ENCODE assay signal across 12 mouse cellular contexts in the genomic region with DNA sequence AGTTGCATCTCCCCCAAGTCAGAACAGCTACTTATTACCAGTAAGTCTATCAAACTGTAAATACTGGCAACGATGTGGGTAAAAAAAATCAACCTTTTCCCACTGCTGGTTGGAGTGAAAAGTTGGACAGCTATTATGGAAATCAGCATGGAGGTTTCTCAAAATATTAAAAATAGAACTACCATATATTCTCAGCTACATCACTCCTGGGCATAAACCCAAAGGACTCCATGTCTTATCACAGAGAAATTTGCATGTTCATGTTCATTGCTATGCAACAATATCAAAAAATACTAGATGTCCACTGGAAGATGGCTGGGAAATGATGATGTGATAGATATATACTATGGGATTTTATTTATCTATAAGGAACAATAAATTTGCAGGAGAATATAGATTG.
"Had no signal": no experiment of that assay in that cellular context is flagged by ENCODE, and none has a peak within 500 bp of the region (broad histone marks: within the 10 kb centered on the region; RNA-seq: fewer than 3 reads in every experiment).

No protein-coding gene starts in this region.

- DNase-seq: retina, postnatal 1 day; right cerebral cortex, adult 18-20 months; right cerebral cortex, postnatal 14 days; right cerebral cortex, postnatal 25 days; right cerebral cortex, postnatal 4 days; spleen, adult 18-20 months; thymus, adult 18-20 months; thymus, adult 2 months; thymus, postnatal 14 days; thymus, postnatal 25 days; thymus, postnatal 36 days; thymus, postnatal 4 days had no signal
